Mouse (Mus musculus): ENCODE data around the gene Lamtor1. TPM values are rescaled to one million over a fixed set of nuclear protein-coding genes. Genes with fewer than 3 reads are reported as not detected.

The Lamtor1 gene
- polyA plus RNA-seq, 1 experiment from 2014 or later, result 131 TPM

- ATAC-seq (ENCODE audit: low FRiP score, low read depth), result no peak
- H3K9ac ChIP-seq (replicated peaks), result no peak overlapping the region
- H3K9me3 ChIP-seq, result no peaks in the 10 kb centered on the region
- no peak overlapping the region for H3K4me2 ChIP-seq (replicated peaks)
- 85% methylated on average over 3 of the region's 3 CpGs for WGBS
- H3K4me3 ChIP-seq, result no peak overlapping the region
- no peaks in the 10 kb centered on the region for H3K36me3 ChIP-seq
- H3K27ac ChIP-seq (replicated peaks), result no peak overlapping the region
- H3K27me3 ChIP-seq, result no peaks in the 10 kb centered on the region
- H3K4me1 ChIP-seq, result peaks cover 5% of the 10 kb centered on the region; the same call in 1 of the 2 replicates
Observed at GRCm38 (mm10) chr7:101871296-101871695, 34.4 kb upstream of the Lamtor1 start.

- H3K4me3 ChIP-seq, result no peak overlapping the region
- no peaks in the 10 kb centered on the region for H3K36me3 ChIP-seq
- H3K4me1 ChIP-seq, result no peaks in the 10 kb centered on the region
- no peaks in the 10 kb centered on the region for H3K27me3 ChIP-seq
- H3K4me2 ChIP-seq (replicated peaks), result no peak overlapping the region
- no peak overlapping the region for H3K9ac ChIP-seq (replicated peaks)
- 97% methylated on average over 1 of the region's 1 CpGs for WGBS
- ATAC-seq (ENCODE audit: low FRiP score, low read depth), result no peak
- H3K27ac ChIP-seq (replicated peaks), result no peak overlapping the region
- no peaks in the 10 kb centered on the region for H3K9me3 ChIP-seq
Observed at GRCm38 (mm10) chr7:101875978-101876377, 29.7 kb upstream of the Lamtor1 start.

GRCm38 (mm10) chr7:101880855-101881254 lies 24.8 kb upstream of the Lamtor1 start:
- Histone ChIP-seq H3K9me3 (no peaks in the 10 kb centered on the region), H3K4me1 (no peaks in the 10 kb centered on the region), H3K4me2 (replicated peaks) (no peak overlapping the region), H3K4me3 (no peak overlapping the region), H3K36me3 (no peaks in the 10 kb centered on the region), H3K27me3 (no peaks in the 10 kb centered on the region), H3K9ac (replicated peaks) (no peak overlapping the region), H3K27ac (replicated peaks) (no peak overlapping the region)
- WGBS, result 79% methylated on average over 4 of the region's 4 CpGs
- ATAC-seq (ENCODE audit: low FRiP score, low read depth), result no peak

GRCm38 (mm10) chr7:101882413-101883154 lies 23.1 kb upstream of the Lamtor1 start:
- no peaks in the 10 kb centered on the region for H3K4me1 ChIP-seq
- H3K9me3 ChIP-seq, result no peaks in the 10 kb centered on the region
- no peak overlapping the region for H3K4me3 ChIP-seq
- no peaks in the 10 kb centered on the region for H3K36me3 ChIP-seq
- no peak overlapping the region for H3K9ac ChIP-seq (replicated peaks)
- no peaks in the 10 kb centered on the region for H3K27me3 ChIP-seq
- H3K27ac ChIP-seq (replicated peaks), result no peak overlapping the region
- WGBS, result 71% methylated on average over 9 of the region's 9 CpGs
- H3K4me2 ChIP-seq (replicated peaks), result no peak overlapping the region
- ATAC-seq (ENCODE audit: low FRiP score, low read depth), result no peak

GRCm38 (mm10) chr7:101884160-101884559 lies 21.5 kb upstream of the Lamtor1 start:
- WGBS, result 94% methylated on average over 4 of the region's 4 CpGs
- Histone ChIP-seq H3K4me1 (no peaks in the 10 kb centered on the region), H3K27me3 (no peaks in the 10 kb centered on the region), H3K9ac (replicated peaks) (no peak overlapping the region), H3K27ac (replicated peaks) (no peak overlapping the region), H3K36me3 (no peaks in the 10 kb centered on the region), H3K4me3 (no peak overlapping the region), H3K9me3 (no peaks in the 10 kb centered on the region), H3K4me2 (replicated peaks) (no peak overlapping the region)
- ATAC-seq (ENCODE audit: low FRiP score, low read depth), result no peak

GRCm38 (mm10) chr7:101886274-101886673 lies 19.4 kb upstream of the Lamtor1 start:
- no peaks in the 10 kb centered on the region for H3K27me3 ChIP-seq
- no peak overlapping the region for H3K4me3 ChIP-seq
- WGBS, result 91% methylated on average over 6 of the region's 6 CpGs
- no peaks in the 10 kb centered on the region for H3K36me3 ChIP-seq
- no peak for ATAC-seq (ENCODE audit: low FRiP score, low read depth)
- H3K9me3 ChIP-seq, result no peaks in the 10 kb centered on the region
- H3K27ac ChIP-seq (replicated peaks), result no peak overlapping the region
- no peak overlapping the region; the same call in 1 of the 2 replicates for H3K9ac ChIP-seq (replicated peaks)
- H3K4me2 ChIP-seq (replicated peaks), result no peak overlapping the region
- H3K4me1 ChIP-seq, result no peaks in the 10 kb centered on the region

- no peak overlapping the region for H3K9ac ChIP-seq (replicated peaks)
- H3K27me3 ChIP-seq, result no peaks in the 10 kb centered on the region
- H3K9me3 ChIP-seq, result no peaks in the 10 kb centered on the region
- H3K36me3 ChIP-seq, result no peaks in the 10 kb centered on the region
- no peak overlapping the region for H3K27ac ChIP-seq (replicated peaks)
- WGBS, result 84% methylated on average over 4 of the region's 4 CpGs
- H3K4me1 ChIP-seq, result no peaks in the 10 kb centered on the region
- ATAC-seq (ENCODE audit: low FRiP score, low read depth), result no peak
- H3K4me3 ChIP-seq, result no peak overlapping the region
- H3K4me2 ChIP-seq (replicated peaks), result no peak overlapping the region
Observed at GRCm38 (mm10) chr7:101888460-101888859, 17.2 kb upstream of the Lamtor1 start.

GRCm38 (mm10) chr7:101895695-101896094 lies 10.0 kb upstream of the Lamtor1 start:
- no peak for ATAC-seq (ENCODE audit: low FRiP score, low read depth)
- Histone ChIP-seq H3K4me2 (replicated peaks) (peak overlapping the region; percentile 53), H3K27ac (replicated peaks) (peak overlapping the region; percentile 87), H3K36me3 (no peaks in the 10 kb centered on the region), H3K27me3 (no peaks in the 10 kb centered on the region), H3K9ac (replicated peaks) (peak overlapping the region; percentile 60), H3K9me3 (no peaks in the 10 kb centered on the region), H3K4me3 (peak overlapping the region; percentile 62), H3K4me1 (peaks cover 6% of the 10 kb centered on the region)
- 45% methylated on average over 9 of the region's 9 CpGs for WGBS

GRCm38 (mm10) chr7:101896104-101897066 lies 9.3 kb upstream of the Lamtor1 start:
- H3K9me3 ChIP-seq, result no peaks in the 10 kb centered on the region
- WGBS, result under 1% methylated on average over 57 of the region's 57 CpGs
- H3K27ac ChIP-seq (replicated peaks), result peak overlapping the region; percentile 87
- H3K36me3 ChIP-seq, result no peaks in the 10 kb centered on the region
- ATAC-seq (ENCODE audit: low FRiP score, low read depth), result peak; percentile 98
- H3K4me2 ChIP-seq (replicated peaks), result peak overlapping the region; percentile 53
- H3K9ac ChIP-seq (replicated peaks), result peak overlapping the region; percentile 60
- peaks cover 6% of the 10 kb centered on the region for H3K4me1 ChIP-seq
- no peaks in the 10 kb centered on the region for H3K27me3 ChIP-seq
- H3K4me3 ChIP-seq, result peak overlapping the region; percentile 62

- H3K36me3 ChIP-seq, result peaks cover 12% of the 10 kb centered on the region
- H3K4me2 ChIP-seq (replicated peaks), result no peak overlapping the region
- no peak overlapping the region for H3K4me3 ChIP-seq
- ATAC-seq (ENCODE audit: low FRiP score, low read depth), result no peak
- peaks cover 10% of the 10 kb centered on the region for H3K4me1 ChIP-seq
- no peak overlapping the region for H3K9ac ChIP-seq (replicated peaks)
- H3K9me3 ChIP-seq, result no peaks in the 10 kb centered on the region
- 92% methylated on average over 16 of the region's 16 CpGs for WGBS
- H3K27ac ChIP-seq (replicated peaks), result no peak overlapping the region
- H3K27me3 ChIP-seq, result no peaks in the 10 kb centered on the region
Observed at GRCm38 (mm10) chr7:101900331-101901097, 5.2 kb upstream of the Lamtor1 start.

GRCm38 (mm10) chr7:101901969-101902368 lies 3.7 kb upstream of the Lamtor1 start:
- H3K4me2 ChIP-seq (replicated peaks), result no peak overlapping the region
- H3K4me3 ChIP-seq, result no peak overlapping the region
- WGBS, result 93% methylated on average over 10 of the region's 10 CpGs
- H3K4me1 ChIP-seq, result peaks cover 16% of the 10 kb centered on the region
- H3K9me3 ChIP-seq, result no peaks in the 10 kb centered on the region
- no peak overlapping the region for H3K27ac ChIP-seq (replicated peaks)
- no peaks in the 10 kb centered on the region for H3K27me3 ChIP-seq
- no peak overlapping the region for H3K9ac ChIP-seq (replicated peaks)
- H3K36me3 ChIP-seq, result peaks cover 12% of the 10 kb centered on the region
- ATAC-seq (ENCODE audit: low FRiP score, low read depth), result no peak

All from midbrain, embryonic 12.5 days (tissue).